Mouse (Mus musculus): ENCODE measurements around the gene Immp2l. TPM values are rescaled to one million over a fixed set of nuclear protein-coding genes. Genes with fewer than 3 reads are reported as not detected.

The Immp2l gene
- total RNA-seq, 2 experiments from 2014 or later, result 5.4 to 6.4 TPM

DNA sequence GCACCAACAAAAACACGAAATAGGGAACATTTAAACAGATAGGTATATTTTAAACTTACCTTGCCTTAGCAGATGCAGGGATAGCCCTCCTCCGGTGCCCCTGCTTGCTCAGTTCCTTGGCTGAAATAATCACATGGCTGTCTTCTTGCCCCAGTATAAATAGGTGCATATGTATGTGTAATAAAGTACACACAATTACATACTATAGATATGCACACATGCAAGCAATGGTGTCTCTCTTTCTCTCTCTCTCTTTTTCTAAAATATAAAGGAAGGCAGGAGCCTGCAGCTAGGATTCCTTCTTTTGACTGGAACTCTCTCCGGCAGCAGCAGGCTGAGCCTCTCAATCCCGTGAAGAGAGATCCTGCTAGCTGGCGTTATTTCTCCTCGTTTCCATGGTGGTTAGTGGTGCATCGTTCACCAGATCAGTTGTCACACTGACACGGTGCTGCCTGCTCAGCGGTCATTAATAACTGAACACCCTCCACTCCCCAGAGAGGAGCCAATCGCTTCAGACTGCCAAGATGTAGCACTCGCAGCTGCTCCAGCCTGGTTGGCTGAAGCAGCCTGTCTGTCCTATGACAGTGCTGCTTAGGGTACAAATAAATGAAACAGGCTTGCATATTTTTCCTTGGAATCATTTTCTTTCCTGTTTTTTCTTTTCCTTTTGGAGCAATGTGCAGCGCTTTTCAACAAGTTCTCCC, 461.8 kb downstream of the Immp2l start:
- peak; percentile 78 to 85 for DNase-seq (ENCODE audit: low spot score in 2 of 2)
- intact Hi-C loops (cut with DNase I), result loop anchor here (2.0 to 10.0 kb wide), 4 partner anchors 91 to 643 kb away; partner anchors contain the start of gene Immp2l

DNA sequence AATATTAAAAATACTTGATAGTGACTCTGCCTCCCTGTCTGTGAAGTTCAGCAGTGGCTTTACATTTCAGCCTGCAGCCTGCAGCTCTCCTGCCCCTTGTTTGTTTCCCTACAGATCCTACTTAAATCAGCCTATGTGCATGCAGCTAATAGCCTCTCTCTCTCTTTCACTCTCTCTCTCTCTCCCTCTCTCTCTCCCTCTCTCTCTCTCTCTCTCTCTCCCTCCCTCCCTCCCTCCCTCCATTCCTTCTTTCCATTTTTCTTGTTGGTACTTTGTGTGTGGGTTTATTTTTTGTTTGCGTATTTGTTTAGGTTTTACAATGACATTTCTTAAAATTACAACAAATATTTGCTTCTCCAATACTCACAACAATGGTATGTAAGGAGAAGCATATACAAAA, 462.4 kb downstream of the Immp2l start, which contains the start of gene Lrrn3:
Gene Lrrn3 (minus strand): TSS at position 101 of the 400 bp plus-strand sequence.
- DNase-seq (ENCODE audit: low spot score in 2 of 2), result no peak

DNA sequence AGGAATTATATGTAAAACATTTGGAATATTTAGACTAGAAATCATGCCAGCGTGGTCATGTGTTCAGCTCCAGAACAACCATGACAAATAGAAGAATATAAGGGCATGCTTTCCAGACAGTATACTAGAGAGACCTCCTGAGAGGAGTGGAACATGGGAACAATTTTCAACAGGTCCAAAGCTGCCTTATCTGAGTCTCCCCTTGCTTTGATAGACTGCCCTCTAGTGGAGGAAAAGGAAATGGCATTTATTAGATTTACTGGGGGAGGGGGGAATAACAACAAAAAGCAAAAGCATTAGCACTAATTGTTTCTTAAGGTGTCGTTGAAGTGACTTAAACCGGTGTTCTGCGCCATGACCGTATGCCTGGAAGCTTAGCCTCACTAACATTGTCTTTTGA, 463.1 kb downstream of the Immp2l start:
- intact Hi-C loops (cut with DNase I), result loop anchor here (2.0 to 10.0 kb wide), 3 partner anchors 92 to 462 kb away; partner anchors contain the start of gene Immp2l
- DNase-seq (ENCODE audit: low spot score in 2 of 2), result no peak

More for the DNA sequence above, 462.4 kb downstream of the Immp2l start, which contains the start of gene Lrrn3:
- intact Hi-C loops (cut with DNase I), result loop anchor here (2.0 to 10.0 kb wide), 3 partner anchors 92 to 462 kb away; partner anchors contain the start of gene Immp2l

DNA sequence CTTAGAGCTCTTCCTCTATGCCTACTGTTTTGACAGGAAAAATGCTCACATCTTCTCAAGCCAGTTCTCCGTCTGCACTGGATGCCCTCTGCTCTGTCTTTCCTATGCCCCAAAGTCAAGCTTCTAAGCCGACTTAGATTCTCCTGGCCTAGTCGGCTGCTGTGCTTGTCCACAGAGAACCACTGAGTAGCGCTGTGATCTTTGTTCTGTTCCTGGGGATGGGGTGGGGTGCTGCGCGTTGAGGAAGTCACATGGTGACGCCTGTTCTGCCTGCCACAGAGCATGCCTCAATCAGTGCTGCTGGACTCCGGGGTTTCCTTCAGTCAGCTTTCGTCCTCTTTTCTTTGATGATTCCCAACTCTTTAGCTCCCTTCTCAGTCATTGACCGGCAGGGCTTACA, 470.7 kb downstream of the Immp2l start:
- DNase-seq (ENCODE audit: low spot score in 2 of 2), result no peak
- intact Hi-C loops (cut with DNase I), result loop anchor here (10.0 kb wide), 1 partner anchor 190 kb away; no protein-coding TSS in a partner anchor

DNA sequence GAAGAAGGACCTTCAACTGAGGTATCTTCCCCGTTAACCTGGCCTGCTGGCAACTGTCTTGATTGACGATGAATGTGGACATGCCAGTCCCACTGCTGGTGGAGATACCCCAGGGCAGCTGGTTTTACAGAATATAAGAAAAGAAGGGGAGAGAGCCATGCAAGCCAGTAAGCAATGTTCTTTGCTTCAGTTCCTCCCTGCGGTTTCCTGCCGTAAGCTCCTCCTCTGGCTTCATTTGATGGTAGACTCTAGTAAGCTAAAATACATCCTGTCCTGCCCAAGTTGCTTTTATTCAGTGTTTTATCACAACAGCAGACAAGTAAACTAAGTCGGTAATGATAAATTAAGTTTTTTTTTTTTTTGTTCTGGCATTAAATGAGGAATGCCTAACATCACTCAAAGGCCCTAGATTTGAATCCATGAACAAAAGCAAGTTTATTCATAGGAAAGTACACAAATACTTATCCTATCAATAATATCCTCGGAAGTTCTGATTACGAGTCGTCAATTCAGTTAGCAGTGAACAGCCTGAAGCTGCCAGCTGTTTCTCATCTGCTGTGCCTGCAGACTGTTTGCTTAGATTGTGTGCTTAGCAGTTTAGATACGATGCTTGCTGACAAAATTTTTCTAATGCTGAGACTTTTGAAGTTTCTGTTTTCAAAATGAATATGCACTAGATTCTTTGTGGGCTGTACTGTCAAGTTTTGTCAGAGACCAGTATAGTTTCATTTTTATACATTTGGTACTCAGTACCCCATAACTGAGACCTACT, 476.3 kb downstream of the Immp2l start:
- intact Hi-C loops (cut with DNase I), result no loop called here
- DNase-seq (ENCODE audit: low spot score in 2 of 2), result no peak

DNA sequence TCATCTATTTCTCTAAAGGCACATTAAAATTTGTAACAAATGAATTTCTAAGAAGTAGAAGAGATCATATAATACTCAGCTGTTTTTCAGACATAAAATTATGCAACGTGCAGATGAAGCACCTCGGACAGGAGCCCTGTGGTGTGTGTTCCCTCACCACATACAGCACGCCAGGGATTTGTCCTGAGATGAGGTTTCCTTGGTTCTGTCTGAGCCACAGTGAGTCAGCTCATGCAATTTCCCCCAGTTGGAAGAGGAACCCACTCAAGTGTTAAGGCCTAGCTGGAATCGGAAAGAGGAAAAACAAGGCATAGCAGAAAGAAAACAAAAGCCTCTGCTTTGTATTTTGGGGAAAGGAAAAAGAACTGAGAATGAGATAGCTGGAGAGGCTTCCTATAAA, 484.7 kb downstream of the Immp2l start:
- no peak for DNase-seq (ENCODE audit: low spot score in 2 of 2)
- intact Hi-C loops (cut with DNase I), result no loop called here

DNA sequence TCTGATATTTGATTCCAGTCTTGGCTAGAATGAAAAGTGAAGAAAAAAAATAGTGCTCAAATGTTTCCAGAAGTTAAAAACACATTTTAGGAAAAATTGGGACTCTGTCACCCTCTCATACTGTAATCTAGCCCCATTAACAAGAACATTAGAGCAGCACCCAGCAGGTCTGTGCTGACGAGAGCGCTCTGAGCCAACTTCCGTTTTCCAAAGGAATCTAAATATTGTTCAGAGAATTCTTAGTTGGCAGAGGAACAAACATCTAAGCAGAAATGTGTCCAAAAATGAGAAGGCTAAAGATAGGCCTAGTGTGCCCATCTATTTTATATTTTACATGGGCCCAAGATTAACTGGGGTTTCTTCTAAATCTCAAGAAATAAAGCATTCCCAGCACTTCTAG, 486.7 kb downstream of the Immp2l start:
- intact Hi-C loops (cut with DNase I), result no loop called here
- no peak for DNase-seq (ENCODE audit: low spot score in 2 of 2)

DNA sequence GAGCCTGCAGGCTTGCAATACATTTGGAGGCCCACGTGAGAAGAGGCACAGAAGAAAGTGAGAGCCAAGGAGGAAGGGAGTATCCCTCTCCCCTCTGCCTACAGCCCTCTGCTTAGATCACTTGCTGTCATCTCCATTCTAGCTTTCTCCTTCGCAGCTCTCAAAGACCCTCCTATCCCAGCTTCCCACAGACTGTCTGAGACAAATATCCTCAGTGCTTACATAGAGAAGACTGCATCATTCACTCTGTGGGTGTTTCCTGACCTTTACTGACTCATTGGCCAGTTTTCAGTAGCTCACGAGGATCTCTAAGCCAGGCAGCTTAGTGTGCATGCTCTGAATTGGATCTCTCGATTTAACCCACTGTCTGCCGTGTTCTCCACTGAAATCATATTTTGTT, 495.0 kb downstream of the Immp2l start:
- intact Hi-C loops (cut with DNase I), result no loop called here
- no peak for DNase-seq (ENCODE audit: low spot score in 2 of 2)

DNA sequence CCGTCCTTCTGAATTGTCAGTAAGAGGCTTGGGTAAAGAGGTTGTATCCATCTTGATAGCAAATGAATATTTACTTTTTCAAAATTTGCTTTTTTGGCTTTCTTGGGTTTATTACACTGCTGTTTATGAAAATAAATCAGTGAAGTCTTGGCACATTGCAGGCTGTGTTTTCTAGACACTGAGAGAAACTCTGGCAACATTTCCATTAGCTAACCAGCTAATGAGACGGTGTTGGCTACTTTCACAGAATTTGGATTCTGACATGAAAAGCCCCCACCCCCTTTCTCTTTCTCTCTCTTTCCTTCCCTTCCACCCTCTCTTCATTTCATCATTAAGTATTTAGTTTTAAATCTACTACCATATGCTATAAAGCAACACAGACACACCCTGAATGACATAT, 496.4 kb downstream of the Immp2l start:
- intact Hi-C loops (cut with DNase I), result no loop called here
- no peak for DNase-seq (ENCODE audit: low spot score in 2 of 2)

DNA sequence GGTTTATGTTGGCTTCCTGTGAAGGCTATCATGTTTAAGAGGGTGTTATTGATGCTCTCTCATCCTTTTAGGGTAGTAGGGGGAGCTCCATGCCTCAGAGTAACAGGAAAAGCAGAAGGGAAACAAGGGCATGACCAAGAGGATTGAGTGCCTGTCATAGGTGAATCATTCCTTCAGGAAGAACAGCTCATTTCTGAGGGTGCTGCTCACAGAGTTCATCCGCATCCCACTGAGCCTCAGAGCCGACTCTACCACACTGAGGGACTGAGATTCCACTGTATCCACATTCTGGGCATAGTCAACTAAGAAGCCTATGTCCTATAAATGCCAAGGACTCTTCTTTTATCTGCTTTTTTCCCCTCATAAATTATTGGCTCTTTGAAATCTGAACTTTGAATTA, 497.8 kb downstream of the Immp2l start:
- intact Hi-C loops (cut with DNase I), result no loop called here
- DNase-seq (ENCODE audit: low spot score in 2 of 2), result no peak

DNA sequence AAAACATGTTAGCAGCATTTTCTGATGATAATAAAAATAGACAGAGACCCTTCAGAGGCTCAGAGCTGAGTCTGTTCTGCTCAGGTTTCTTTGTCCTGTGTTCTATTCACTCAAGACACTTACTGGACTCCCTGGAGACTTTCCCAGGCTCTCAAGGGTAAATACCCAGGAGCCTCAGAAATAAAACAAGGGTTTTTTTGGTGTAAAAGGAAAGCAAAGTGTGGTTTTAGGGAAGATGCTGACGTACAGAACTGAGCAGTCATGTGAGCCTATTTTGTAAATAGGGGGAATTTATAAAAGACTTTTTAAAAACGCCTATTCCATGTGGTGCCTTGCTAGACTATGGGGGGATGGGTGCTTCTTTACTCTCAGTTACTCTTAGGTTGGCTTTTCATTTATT, 502.8 kb downstream of the Immp2l start:
- intact Hi-C loops (cut with DNase I), result no loop called here

DNA sequence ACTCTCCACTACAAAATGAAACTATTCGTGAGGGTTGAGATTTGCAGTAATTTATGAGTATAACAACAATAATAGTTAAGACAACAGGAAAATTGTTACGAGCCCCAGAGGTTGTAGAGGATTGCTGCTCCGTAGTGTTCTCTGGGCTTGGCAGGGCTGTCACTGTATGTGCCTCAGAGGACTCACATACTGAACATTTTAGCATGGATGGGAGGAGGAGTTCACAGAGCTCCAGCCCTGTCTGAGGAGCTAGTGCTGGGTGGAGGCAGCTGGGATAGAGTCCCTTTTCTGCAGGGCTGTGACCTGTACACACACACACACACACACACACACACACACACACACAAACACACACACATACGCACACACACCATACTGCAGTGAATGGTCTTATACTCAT, 504.5 kb downstream of the Immp2l start:
- DNase-seq (ENCODE audit: low spot score in 2 of 2), result no peak
- intact Hi-C loops (cut with DNase I), result no loop called here

More for the DNA sequence above, 502.8 kb downstream of the Immp2l start:
- no peak for DNase-seq (ENCODE audit: low spot score in 2 of 2)

DNA sequence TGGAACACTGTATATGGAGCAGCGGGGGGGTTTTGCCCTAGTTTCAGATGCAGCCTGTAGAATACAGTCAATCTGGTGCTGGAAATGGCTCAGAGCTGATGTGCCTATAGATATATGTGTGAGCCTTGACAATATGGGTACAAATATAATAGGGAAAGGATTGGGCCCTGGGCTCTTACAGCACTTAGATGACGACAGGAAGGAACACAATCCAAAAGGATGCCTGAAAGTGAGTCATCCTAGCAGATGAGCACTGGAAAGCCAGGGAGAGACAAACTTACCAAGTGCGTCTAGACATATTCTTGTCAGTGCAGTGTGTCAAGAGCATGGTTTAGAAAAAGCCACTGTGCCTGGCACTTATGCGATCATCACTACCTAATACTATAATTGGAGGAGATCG, 516.1 kb downstream of the Immp2l start:
- DNase-seq (ENCODE audit: low spot score in 2 of 2), result no peak
- intact Hi-C loops (cut with DNase I), result no loop called here

DNA sequence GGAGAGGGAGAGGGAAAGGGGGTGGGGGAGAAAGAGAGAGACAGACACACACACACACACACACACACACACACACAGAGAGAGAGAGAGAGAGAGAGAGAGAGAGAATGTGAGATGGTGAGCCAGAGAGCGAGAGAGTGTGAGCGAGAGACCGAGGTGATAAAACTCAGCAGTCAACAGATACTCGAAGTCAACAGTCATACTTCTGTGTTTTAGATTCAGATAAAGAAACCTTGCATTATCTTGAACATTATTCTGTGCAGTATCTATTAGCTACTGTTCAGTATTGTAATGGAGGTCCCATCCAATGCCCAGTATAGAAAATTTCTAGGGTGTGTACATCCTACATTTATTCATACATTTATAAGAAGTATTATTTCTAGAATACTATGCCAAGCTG, 527.7 kb downstream of the Immp2l start:
- intact Hi-C loops (cut with DNase I), result no loop called here
- no peak for DNase-seq (ENCODE audit: low spot score in 2 of 2)

DNA sequence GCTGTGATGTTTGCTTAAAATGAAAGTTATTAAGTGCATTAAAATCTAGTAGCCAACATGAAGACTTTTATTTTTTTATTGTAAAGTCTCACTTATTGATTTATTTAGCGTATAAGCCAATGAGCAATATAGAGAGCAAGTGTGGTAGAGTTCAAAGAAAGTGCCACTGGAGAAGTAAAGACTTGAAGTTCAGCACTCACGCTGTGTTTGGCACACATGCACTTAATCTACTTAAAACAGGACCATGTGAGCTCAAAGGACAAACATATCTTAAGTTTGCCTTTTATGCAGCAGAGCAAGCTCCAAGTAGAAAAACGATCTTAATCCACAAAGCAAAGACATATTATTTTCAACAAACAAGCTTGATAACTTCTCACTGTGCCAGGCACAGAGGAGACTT, 533.9 kb downstream of the Immp2l start:
- no peak for DNase-seq (ENCODE audit: low spot score in 2 of 2)
- intact Hi-C loops (cut with DNase I), result no loop called here

DNA sequence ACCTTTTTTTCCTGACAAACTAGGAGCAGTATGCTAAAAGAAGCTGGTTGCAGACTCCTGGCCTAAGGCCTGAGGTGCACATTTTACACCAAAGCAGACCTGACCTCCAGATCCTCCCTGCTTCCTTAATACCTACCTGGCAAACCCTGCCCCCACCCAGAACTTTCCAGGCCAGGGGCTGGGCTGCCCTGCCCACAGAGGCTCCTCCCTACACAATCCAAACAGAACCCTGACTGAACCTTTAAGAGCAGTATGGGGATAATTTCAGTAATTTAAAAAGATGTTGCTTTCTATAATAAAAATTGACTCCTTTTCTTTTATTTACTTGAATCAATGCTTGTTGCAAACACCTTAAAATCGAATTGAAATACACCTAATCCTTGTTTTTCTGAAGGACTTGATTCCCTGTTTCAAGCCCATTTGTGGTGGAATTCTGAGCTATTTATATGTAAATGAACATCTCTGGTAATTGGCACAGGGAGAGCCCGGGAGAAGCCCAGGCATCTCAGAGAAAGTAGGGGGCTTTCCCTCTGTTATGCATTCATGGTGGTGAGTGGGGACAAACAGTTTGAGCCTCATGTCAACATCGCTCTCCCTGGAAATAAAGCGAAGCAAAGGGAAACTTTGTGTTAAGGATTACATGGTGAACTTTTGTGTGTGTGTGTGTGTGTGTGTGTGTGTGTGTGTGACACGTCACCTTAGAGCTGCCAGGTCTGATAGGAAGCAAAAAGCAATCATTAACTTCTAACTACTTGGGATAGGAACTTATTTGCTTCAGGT, 535.3 kb downstream of the Immp2l start:
- DNase-seq (ENCODE audit: low spot score in 2 of 2), result no peak
- intact Hi-C loops (cut with DNase I), result no loop called here

DNA sequence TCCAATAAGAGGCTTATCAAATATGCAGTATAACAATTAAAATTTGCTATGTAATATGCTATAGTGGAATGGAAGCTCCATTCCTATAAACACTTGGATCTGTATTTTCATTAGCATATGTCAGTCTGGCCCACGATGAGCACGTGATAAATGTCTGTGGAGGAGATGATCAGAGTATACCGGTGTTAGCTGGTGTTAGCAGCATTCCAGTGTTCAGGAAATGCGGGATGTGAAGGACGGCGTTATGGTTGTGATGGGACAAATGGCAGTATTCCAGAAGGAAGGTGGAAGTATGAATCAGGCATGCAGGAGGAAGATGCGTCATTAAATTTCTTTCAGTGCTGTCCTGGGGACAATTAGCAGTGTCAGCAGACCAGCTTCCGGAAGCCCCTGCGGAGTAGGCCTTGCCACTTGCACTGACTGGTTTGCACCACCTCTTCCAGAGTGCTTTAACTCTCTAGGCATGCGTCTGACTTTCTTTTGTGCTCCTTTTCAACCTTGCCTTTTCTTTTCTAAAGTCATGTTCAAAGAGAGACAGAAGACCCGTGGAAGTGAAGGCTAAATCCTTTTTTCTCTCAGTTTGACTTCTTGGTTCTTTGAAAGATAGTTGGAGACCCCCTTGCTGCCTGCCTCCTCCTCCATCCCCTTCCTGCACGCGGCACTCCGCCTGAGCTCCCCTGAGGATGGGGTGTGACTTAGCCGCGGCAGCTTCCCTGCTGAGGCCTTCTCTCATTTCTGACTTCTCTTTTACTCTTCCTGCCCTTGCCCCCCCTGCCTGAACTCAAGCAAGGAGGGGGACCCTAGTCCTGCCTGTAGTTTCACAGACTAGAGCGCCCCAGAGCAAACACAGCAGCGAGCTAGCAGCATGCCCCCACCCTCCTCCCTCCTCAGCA, 541.9 kb downstream of the Immp2l start:
- intact Hi-C loops (cut with DNase I), result no loop called here
- DNase-seq (ENCODE audit: low spot score in 2 of 2), result no peak

DNA sequence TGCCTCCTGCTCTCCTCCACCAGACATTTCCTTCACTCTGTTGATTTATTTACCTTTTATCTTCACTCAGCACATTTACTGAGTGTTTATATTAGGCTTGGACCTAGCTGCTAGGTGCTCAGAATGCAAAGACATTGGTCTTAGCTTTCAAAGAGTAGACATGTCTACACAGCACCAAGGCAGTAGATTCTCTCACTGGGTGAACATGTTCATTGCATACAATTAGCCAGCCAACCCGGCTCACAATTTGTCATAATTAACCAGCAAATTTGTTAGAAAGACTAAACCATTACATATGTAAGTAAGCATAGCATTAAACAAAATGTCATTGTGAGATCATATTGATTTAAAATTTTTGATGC, 542.5 kb downstream of the Immp2l start:
- intact Hi-C loops (cut with DNase I), result no loop called here
- DNase-seq (ENCODE audit: low spot score in 2 of 2), result no peak

DNA sequence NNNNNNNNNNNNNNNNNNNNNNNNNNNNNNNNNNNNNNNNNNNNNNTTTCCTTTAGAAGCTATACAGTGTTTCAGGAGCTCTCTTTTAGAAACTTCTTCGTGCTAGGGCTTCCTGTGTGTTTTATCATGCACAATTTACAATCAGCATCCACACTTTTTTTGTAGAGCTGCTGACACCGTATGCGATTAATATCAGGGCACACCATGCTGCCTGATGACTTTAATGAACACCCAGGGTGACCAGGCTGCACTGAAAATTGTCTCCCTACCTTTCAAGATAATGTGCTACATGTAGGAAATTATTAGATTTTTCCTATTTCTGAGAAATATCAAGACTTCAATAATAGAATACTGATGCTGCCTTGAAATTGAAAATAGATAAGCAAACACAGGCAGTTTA, 549.9 kb downstream of the Immp2l start:
- intact Hi-C loops (cut with DNase I), result no loop called here
- DNase-seq (ENCODE audit: low spot score in 2 of 2), result no peak

All from left cerebral cortex, postnatal 36 days (tissue).